Mouse (Mus musculus) retina, postnatal 1 day (tissue): ENCODE measurements at regions not wholly inside any gene's neighbourhood (a gene's known extent, or its start where the extent isn't known, plus 50 kb on each side); places are given as distances from the start of the nearest gene placed in this dataset.
A peak's percentile ranks its signal among the peaks of the same experiment; 100 is the strongest.
"Not testable (repeated sequence)": the region's sequence is repeated elsewhere in the genome, so short reads cannot be mapped to it uniquely, and the experiment has no call there.

Experiments
- DNase-seq: peaks from one replicate; pipeline ENCODE4 v3.0.0-alpha.2; 2012

- no peak for DNase-seq
Observed at GRCm38 (mm10) chr15:32749971-32750370, 505.4 kb downstream of the Sema5a start.

GRCm38 (mm10) chr15:32751991-32752390 is 507.4 kb downstream of the Sema5a start:
- no peak for DNase-seq

DNA sequence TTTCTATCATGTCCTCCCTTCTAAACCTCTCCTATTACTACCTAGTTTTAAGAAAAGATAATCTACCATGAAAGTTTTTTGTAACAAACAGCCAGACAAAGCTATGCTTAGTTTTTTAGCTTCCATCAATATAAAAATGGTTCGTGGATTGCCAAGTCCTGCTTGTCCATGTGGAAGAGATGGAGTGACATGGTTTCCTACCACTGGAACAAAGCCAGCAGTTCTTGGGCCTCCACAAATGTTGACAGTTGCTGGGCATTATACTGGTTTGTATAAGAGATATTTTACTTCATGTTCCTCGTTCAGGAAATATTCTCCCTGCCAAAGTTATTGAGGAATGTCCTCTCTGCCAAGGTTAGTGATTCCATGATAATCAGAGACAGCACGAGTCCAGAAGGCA is 515.5 kb downstream of the Sema5a start:
- no peak for DNase-seq

DNA sequence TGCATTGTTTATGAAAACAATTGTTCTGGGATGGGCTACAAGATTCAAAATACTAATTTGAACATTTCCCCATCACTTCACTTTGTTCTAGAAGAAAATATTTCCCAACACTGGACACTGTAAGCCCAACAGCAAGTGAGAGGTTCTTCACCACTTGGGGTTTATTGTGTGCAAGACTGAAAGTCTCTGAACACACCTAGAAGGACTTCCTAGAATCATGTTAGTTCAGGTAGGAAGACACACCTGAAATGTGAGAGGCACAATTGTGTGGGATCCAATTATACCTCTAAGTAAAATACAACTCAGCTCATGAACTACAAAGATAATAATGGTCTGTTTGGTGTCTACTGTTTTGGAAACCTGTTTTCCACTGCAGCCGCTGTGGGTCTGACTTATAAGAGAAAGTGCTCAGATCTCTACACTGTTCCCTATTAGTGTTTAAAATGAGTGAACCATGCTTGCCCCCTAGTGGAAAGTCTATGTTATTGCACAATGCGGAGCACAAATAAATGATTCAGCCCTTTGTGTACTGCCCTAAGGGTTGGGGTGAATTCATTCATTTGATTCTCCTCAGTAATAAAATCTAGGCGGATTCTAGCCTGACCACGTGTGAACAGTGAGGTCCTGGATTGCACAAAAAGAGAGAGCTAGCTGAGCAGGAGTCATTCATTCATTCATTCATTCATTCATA is 521.5 kb downstream of the Sema5a start:
- DNase-seq: peak; percentile 77

GRCm38 (mm10) chr15:32766746-32767471 is 522.3 kb downstream of the Sema5a start:
- no peak for DNase-seq

DNA sequence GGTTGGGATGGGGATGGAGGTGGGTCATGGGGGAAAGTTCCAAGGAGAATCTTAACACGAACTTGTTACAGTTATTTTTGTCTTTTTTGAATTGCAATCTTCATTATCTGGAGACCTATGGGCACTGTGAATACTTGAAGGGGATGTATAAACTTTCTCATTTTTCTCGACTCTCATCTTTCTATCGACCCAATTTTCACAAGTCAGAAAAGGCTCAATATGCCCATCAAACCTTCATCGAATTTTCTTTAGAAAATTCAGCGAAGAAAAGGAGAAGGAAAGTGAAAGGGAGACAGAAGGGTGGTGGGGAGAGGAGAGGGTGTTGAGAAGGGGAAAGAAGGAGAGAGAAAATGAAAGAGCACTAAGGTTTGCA is 533.6 kb downstream of the Sema5a start:
- DNase-seq: peak; percentile 31

- DNase-seq: peak; percentile 89
Observed at GRCm38 (mm10) chr15:32778599-32779273, 534.1 kb downstream of the Sema5a start.

- DNase-seq: not testable (repeated sequence)
Observed at GRCm38 (mm10) chr15:32779274-32779615, 534.6 kb downstream of the Sema5a start.

DNA sequence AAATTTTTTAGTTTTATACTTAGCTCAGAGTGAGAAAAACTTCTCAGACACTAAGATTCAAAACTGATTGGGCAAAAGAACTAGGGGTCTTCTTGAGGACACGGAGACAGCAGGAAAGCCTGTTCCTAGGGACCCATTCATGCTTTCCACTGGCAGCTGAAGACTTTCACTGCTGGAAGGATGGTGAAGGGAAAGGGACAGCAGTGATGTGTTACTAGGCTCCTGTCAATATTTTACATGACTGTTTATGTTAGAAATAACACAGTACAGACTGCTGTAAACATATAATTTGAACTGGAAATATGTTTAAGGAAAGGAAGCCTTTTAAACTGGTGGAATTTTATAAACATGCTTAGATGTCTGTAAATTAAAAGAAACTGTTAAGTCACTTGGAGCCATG is 537.0 kb downstream of the Sema5a start:
- DNase-seq: not testable (repeated sequence)

- no peak for DNase-seq
Observed at GRCm38 (mm10) chr15:32799222-32799621, 554.6 kb downstream of the Sema5a start.

- no peak for DNase-seq
Observed at GRCm38 (mm10) chr15:32810849-32811632, 566.4 kb downstream of the Sema5a start.

GRCm38 (mm10) chr15:32839966-32840365 is 595.4 kb downstream of the Sema5a start:
- DNase-seq: peak; percentile 59
